Mouse (Mus musculus) common myeloid progenitor, adult 5-6 weeks (primary cell): ENCODE measurements at regions not wholly inside any gene's neighbourhood (a gene's known extent, or its start where the extent isn't known, plus 50 kb on each side); places are given as distances from the start of the nearest gene placed in this dataset.

ENCODE experiments used
- ATAC-seq: replicated peaks from 2 replicates; pipeline ENCODE4 v1.8.0; 2016; ENCODE audit warnings: low read depth, mild to moderate bottlenecking, moderate TSS enrichment, inconsistent platforms; ENCODE audit not compliant: poor library complexity, severe bottlenecking

DNA sequence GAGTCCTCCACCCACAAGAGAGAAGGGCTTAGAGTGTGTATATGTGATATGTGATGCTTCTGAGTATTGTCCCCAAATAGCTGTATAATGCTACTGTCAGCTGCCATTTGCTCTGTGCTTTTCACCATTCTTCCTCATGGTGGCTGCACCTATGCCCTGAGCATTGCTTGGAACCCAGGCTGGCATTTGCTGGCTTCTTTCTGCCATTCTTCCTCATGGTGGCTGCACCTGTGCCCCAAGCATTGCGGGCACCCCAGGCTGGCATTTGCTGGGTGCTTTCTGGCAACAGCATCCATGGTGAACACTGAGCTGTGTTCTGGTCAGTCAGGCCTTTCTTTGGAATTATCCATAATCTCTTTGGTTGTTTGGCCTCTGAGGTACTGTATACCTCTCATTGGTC is 66.9 kb upstream of the Prickle1 start:
- ATAC-seq: no peak

DNA sequence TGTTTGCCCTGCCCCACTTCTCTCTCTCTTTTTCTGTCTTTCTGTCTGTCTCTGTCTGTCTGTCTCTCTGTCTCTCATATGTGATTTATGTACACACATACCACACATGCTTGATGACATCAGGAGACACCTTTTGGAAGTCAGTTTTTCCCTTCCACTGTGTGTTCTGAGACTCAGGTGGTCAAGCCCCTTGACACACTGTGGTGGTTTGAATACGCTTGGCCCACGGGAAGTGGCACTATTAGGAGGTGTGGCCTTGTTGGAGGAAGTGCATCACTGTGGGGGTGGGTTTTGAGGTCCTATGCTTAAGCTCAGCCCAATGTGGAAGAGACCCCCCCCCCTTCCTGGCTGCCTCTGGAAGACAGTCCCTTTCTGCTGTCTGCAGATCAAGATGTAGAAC is 66.1 kb upstream of the Prickle1 start:
- no peak for ATAC-seq

DNA sequence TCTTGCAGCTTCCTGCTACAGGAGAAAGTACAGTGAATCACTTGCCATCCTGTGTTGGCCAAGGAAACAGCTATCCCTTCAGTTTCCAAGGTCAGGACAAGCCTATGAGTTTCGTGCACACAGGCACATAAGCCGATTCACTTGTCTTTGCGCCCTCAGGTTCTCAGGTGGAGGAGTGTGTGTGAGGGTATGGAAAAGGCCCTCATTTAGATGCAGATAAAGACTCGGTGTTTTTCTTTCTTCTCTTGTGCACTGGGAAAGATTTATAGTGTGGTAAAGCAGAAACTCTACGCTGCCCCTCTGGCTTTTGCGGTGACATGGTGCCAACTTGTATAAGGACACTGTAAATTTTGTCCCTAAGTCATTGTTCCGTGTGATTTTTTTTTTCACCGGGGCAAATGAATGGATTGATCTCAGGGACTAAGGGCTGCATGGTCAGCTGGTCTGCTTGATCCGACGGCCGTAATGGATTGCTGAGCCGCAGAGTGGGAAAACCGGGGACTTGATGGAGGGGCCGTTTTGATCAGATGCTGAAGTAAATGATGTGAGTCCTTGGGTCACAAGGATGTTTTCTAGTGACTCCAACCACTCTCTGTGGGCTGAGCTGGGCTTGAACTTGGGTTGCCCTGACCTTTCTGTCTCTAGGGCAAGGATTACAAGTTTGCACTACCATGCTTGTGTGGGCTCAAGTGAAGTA is 65.4 kb upstream of the Prickle1 start:
- no peak for ATAC-seq

- no peak for ATAC-seq
Measured at GRCm38 (mm10) chr15:93657171-93657570, 61.5 kb upstream of the Prickle1 start.

DNA sequence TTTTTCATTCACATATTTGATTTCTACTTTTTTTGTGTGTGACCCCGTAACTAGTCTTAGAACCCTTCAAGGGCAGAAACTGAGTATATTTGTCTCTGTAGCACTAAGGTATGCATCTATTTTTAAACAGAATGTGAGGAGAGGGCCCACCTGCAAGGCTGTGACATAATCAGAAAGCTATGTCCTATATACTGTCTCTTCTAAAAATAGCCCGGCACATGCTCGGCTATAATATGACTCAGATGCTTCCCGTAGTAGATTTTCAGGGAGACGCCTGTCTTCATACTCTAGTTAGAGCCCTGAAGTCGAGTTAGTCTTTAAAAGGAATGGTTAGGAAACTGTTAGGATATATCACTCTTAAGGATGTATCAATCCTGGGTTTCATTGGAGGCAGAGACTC is 61.0 kb upstream of the Prickle1 start:
- ATAC-seq: no peak

- ATAC-seq: 0 out of 2 replicates have a peak, but pooled peaks have one; percentile 22
Measured at GRCm38 (mm10) chr15:93655743-93656142, 60.1 kb upstream of the Prickle1 start.

GRCm38 (mm10) chr15:93655243-93655642 is 59.6 kb upstream of the Prickle1 start:
- no peak for ATAC-seq

DNA sequence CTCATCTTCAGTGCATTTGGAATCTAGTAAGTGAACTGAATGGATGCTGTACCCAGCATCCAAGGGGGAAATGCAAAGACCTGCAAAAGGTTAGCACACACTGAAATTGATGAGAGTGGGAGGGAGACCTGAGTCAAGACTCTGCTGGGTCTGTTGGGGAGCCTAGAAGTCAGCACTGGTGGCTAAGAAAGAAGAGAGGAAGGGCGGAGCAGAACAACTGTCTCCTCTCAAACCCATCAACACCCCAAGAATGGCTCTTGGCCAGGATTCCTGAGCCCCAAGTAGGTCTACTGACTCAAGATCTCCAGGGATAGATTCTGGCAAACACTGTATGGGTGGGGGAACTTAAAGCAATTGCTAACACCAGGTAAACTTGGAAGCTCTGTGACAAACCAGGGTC is 57.7 kb upstream of the Prickle1 start:
- ATAC-seq: no peak

- no peak for ATAC-seq
Measured at GRCm38 (mm10) chr15:93650981-93651757, 55.5 kb upstream of the Prickle1 start.

DNA sequence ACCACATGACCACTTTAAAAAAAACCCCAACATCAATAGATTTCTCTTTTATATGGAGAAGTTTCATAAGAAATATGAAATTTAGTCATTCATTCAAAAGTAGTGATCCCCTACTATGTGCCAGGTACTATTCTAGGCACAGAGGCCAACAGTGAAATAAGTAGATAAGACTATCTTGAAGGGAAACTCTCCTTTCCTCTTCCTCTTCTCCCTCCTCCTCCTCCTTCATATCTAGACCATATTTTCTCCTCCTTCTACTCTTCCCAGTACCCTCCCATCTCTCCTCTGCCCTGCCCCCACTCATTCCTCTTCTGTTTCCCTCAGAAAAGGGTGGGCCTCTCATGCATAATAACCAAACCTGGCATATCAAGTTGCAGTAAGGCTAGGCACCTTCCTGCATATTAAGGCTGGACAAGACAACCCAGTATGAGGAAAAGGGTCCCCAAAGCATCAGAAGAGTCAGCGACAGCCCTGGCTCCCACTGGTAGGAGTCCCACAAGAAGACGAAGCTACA is 54.4 kb upstream of the Prickle1 start:
- ATAC-seq: no peak

- ATAC-seq: no peak
Measured at GRCm38 (mm10) chr15:93648646-93649045, 53.0 kb upstream of the Prickle1 start.

GRCm38 (mm10) chr15:93646820-93647219 is 51.1 kb upstream of the Prickle1 start:
- no peak for ATAC-seq

DNA sequence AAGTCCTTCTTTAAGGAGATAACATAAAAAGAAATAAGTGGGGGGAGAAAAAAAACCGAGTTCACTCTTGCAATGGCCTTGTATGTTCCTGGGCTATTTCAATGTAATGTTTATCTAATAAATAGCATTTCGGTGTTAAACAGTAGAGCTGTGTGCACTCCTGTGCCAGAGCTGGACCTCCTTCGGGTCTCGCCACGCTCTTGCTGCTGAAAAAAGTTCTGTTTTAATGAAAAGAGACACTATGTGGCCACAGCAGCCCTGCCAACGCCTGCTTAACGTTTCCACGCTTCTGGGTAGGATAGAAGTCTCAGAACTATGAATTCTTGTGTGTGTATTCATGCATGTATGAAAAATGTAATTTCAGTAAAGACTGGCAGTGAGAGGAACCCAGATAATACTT is 50.3 kb upstream of the Prickle1 start:
- ATAC-seq: no peak
